Mouse (Mus musculus): ENCODE data around the gene Mgat1.

DNA sequence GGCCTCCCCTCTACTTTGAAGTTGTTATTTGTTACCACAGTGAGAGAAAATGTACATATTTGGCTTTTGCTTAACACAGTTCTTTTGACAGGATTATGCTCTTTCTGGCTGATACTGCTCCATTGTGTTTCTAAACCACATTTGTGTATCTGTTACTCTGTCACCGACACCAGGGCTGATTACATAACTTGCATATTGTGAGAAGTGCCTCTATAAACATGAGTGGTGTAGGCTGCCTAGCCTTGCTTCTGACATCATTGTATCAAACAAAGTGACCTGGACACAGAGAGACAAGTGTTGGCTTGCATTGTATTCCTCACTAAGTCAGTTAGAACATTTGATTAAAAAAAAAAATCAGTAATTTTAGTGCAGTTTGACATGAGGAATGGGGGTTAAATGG lies 15.8 kb downstream of the Mgat1 start:
- TF ChIP-seq POLR2A (IDR thresholded peaks at IDR 0.05; ENCODE audit: low read depth, low read length): no peak
- no peak for TF ChIP-seq CTCF (IDR thresholded peaks at IDR 0.05; ENCODE audit: extremely low read depth, insufficient read depth, insufficient read length, insufficient replicate concordance)
